Mouse (Mus musculus) 3134 (cell line): ENCODE results near the gene Gm37240.
A peak's percentile ranks its signal among the peaks of the same experiment; 100 is the strongest.

ENCODE experiments used
- DNase-seq: peaks from one replicate; pipeline ENCODE4 v3.0.0-alpha.2; 2011; ENCODE audit warnings: low spot score; ENCODE audit not compliant: insufficient read length; ENCODE audit errors: extremely low read depth

The Gm37240 gene

DNA sequence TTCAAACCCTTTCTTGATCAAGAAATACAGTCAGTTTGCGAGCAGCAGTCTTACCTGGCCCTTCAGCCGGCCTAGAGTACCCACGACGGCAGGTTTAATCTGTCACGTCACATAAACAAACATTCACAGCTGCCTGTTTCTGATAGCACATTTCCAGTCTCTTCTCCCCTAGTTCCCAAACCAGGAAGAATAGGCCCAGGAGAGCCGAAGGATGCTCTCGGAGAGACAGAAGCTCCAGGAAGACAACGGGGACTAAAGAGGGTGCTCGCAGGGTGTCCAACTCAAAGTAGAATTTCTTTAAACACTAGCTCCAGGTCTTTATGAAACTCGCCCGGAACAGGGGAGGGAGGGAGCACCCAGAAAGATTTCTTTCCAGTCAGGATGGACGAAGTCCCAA, 1408.4 kb downstream of the Gm37240 start:
- DNase-seq, result no peak

DNA sequence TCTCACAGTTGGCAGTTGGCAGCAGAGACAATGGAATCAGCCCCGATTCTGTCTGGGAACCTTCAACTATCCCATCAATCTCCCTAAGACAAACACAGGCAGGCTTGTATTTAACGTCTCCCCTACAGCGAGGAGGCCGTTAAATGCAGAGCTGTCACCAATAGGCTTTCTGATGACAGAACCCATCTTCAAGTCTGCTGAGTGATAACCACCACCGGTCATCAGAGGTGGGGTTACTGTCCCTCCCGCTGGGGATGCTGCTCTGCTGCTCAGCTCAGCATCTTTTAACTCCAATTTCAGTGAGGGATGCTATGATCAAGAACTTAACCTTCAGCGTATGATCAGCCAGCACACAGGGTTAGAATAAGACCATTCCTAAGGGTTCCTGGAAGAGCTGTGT, 1409.1 kb downstream of the Gm37240 start:
- no peak for DNase-seq

DNA sequence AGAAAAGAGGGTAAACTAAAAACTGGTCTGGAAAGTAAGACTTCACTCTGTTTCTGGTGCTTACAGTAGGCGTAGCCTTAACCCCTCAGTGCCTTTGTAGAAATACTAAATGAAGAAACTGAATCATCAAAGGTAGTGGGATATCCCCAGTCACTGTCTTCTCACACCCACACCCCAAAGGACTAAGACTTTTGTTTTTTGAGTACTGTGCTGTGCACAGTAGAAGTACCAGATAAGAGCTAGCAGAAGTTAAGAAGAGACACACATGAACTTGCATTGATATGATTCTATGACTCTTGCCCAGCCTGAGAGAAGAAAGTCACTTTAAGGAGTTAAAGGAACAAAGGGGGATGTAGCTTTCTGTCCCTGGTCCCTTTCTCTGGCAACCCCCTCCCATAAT, 1409.8 kb downstream of the Gm37240 start:
- DNase-seq, result no peak

DNA sequence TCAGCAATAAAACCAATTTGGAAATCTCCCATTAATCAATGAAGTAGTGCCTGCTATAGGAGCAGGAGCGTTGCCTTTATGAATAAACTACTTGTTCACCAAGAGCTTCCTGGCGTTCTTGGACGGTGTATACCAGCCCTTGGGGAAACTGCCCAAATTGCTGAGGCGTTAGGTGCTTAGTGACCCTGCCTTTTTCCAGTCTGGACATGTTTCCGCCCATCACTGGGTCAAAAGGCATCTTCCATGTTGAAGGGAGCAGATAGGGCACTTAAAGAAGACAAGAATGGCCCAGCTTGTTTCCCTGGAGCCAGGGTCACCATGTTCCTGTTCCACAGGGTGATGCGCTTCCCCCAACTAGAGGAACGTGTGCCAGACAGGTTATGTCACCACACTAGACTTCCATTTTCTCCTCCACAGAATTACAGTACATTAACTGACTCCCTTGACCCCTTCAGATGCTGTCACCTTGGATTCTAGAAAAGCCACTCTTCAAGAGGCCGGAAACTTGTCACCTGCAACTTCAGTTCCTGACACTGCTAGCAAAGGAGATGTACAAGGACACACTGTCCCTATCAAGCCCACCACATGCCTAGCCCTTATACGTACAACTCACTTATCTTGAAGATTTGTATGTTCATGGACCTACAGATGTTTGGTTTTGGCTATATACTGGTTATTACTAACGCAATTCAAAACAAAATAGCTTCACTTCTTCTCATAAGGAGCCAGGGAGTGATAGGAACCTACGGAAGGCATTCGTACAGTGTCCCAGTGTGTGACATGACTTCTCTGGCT, 1412.1 kb downstream of the Gm37240 start:
- DNase-seq, result no peak

DNA sequence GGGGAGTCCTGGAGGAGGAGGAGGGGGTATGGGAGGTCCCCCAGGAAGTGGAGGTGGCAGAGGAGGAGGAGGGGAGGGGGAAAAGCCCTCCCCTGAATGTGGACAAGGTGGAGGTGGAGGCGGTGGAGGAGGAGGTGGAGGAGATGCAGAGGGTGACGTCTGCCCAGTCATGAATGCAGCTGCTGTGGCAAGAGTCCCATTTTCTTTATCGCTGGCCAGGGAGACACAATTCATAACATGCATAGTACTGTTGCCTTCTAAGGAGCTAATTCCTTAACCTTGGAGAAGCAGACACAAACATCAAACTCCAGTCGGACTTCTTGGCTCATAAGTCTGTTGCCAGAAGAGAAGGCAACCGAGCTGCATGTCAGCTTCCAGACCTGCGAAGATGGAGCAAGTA, 1412.9 kb downstream of the Gm37240 start:
- no peak for DNase-seq

DNA sequence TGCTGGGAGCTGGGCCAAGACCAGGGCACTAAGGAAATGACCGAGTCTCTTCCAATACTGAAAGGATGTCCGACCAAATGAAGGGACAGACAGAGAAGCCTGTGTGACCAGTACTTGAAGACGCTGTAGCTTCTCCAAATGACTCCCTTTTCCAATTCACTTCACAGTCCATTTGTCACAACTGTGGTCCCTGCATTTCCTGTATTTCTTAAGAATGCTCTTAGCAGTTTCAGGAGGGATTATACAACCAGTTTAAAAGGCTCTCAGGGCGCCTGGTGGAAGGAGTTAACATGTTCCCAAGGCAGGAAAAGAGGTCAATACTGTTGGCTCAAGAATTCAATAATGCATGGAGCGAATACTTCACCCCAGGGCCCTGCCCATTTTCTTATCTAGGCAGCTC, 1414.4 kb downstream of the Gm37240 start:
- DNase-seq, result no peak

DNA sequence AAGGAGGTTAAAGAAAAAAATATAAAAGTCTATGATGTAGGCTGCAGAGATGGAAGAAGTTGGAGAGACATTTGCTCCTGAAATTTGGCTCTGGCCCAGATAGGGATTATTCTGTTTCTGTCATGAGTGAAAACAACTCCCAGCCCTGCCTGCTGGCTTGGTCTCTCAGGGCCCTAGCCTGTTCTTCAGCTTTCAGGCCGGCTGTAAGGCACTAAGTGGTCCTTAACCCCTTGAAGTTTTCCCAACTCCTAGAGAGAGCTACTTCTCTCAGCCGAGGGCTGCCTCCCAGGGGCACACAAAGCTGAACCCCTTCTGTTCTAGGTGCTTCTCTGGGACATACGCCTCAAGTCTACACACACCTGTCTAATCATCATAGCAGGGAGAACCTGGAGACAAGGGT, 1414.8 kb downstream of the Gm37240 start:
- DNase-seq, result no peak

DNA sequence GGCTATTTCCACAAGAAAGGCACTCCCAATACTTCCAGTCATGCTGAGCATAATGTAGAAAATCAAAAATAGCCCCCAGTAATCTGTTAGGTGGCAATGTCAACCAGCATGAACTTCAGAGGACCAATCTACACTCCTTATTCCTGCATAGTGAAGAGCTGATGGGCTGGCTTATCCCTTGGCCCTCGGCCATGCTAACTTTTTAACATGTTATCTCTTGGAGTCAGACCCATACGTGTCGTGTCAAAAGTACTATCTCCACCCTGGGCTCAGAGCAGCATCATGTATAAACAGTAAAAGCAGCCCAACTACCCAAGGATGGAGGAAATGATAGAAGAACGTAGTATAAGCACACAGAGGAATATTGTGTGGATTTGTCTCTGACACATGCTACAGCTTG, 1416.2 kb downstream of the Gm37240 start:
- no peak for DNase-seq

DNA sequence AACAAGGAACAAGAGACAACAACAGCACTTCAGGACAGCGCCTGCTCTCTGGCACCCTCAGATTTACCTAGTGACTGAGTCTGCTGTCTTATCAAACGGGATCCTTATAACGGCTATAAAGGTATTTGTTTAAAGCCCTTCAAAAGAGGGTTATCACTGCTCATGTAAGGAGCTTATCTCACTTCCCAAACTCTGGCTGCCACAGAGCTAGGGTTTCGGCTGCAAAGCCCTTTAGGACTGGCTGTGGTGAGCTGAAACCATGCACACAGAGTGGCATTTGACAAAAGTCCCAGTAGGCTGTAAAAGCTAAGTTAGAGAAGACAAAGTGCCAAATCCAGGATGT, 1419.2 kb downstream of the Gm37240 start:
- no peak for DNase-seq

DNA sequence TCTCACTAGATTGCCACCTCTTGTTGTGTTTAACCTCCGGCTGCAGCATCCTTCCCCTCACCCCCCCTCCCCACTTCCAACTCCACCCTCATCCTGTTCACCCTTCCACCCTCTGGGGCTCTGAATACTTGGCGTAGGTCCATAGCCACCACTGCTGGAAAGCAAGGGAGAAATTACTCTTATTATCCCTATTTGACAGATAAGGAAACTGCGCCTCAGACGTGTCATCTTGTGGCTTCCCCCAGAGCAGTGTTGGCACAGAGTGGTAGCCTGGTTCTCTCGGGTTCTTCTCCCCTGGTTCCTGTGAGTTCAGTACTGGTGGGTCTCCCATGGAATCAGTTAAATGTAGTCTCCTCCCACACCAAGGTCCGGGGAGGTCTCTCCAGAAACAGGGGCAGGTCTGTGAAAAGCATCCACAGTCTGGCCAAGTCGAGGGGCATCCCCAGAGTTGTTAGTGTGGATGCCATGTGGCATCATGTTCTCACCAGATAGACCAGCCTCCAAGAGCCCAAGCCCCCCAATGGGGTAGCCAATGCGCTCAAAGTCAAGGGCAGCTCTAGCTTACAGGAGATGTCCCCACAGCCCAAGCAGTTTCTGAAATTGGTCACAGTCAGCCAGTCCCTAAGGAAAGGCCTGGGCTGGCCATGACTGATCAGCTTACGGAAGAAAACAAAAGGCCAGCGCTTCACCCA, 1419.8 kb downstream of the Gm37240 start:
- DNase-seq, result no peak

DNA sequence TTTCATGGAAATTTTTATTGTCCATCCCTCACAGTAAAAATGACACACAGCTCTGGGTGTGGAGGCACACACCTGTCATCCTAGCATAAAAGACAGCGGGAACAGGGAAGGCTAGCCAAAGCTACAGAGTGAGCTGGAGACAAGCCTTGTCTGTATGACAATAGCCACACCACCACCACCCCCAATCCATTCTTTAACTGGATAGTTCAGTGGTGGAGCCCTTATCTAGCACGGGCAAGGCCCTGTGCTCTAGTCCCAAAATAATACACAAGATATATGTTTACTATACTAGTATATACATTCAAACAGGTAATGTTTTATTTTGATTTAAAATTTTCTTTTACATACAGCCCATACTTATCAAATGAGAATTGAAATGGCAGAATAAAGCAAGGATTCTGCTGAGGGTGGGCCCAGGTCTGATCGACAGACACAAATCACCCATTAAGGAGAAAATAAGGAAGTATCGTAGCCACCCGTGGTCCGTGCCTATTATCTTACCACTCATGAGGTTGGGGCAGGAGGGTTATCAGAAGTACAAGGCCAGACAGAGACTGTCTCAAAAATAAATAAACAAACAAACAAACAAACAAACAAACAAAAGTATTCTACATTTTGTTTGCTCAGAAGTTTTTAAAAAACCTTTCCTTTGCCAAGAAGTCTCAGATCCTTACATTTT, 1421.4 kb downstream of the Gm37240 start:
- no peak for DNase-seq

DNA sequence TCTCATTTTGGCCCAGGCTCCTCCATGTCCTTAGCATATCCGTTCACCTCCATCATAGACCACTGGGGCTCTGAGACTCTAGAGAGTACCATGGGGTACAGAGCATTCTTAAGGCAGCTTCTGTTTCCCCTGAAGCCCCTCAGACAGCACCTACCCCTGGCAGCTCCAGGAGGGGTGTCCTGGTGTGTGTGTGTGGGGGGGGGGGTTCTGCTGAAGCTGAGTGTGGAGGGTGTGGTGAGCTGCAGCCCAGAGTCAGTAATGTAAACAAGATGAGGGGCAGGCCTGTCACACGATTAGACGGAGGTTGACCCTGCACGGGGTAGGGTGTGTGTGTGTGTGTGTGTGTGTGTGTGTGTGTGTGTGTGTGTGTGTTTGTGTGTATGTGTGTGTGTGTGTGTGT, 1425.6 kb downstream of the Gm37240 start:
- DNase-seq, result no peak

DNA sequence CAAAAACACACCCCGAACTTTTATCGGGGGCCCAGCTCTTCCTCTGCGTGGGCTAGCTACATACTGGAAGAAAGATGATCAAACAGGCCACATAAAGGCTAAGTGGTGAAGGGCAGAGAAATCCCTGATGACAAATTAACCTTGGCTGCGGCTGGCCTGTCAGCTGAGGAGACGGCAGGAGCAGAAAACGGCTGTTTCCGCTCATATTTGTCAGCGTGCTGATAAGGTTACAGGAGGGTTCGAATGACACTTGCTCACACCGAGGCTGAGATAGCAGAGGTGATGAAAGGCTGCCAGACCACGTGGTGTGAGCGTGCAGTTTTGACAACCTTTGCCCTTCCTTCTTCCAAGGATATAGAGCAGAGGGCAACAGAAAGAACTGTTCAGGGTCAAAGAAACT, 1426.4 kb downstream of the Gm37240 start:
- DNase-seq, result no peak

DNA sequence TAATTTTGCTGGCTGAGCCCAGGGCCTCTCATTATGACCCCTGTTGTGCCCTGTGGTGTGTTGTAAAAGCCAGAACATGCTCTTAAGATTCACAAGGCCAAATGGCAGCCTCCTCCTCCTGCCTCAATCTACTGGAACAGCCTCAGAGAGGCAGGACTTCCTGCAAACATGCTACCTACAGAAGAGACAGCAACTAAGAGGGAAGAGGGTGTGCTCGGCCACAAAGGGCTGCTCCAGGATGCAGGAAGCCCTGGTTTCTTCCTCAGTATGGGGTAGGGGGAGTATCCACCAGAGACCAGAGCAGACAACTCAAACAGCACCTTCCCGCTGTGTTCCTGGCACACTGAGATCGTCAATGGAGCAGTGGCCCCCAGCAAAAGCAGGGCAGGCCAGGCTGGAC, 1426.8 kb downstream of the Gm37240 start:
- no peak for DNase-seq

DNA sequence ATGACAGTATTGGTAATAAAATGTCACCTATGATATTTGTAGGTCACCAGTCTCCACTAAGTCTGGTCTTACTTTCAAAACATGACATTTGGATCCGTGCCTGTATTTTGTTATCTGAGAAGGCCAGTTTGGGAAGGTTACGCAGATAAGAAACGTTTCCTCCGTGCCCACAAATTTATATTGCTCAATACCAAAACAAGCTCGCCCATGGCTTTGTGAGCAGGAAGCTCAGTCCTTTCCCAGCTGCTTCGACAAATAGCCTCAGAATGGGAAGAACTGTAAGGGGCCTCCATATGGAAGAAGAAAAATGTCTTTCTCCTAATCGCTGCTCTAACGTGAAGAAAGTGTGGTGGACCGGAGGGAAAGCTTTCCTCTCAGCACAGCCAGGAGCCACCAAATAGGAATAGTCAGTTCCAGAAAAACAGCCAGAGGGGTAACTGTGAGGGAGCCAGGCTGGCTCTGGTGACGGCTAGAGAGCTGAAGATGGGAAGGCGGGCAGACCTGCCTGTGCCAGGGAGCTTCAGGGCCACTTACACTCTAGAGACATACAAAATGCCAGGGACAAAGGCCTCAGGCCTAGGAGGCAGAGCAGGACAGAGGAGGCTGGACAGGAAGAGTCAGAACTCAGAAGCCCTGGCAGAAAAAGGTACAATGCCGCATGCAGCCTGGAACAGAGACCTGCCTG, 1431.4 kb downstream of the Gm37240 start:
- no peak for DNase-seq

DNA sequence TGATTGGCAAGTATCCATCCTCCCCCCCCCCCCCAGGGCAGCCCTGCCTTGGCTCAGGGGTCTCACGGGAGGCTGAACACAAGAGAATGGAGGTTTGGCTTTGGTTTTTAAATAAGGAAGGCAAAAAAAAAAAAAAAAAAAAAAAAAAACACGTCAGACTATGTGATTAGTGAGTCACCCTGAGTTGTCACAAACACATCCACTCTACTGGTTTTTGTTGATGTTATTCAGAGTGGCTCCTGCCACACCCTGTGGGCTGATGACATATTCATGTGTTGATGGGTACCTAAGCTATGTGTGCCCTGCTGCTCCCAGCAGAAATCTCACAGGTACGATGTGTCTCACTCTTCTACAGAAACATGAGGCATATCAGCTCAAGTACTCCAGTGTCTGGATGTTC, 1436.7 kb downstream of the Gm37240 start:
- DNase-seq, result peak; percentile 49

DNA sequence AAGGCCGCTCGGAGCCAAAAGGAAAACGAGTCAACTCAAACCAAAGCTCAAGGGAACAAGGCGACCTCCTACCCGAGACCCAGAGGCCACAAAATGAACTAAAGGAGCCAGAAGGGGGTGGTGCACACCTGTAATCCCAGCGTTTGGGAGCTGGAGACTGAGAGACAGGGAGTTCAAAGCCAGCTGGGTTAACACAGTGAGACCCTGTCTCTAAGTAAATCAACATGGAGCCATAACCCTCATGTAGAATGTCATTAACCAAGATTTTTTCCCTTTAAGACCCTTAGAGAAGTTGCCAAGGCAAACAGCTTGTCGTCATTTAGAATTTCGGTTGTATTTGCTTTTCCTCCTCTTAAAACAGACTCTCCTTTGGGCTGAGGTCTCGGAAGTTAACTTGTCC, 1438.3 kb downstream of the Gm37240 start:
- DNase-seq, result no peak

DNA sequence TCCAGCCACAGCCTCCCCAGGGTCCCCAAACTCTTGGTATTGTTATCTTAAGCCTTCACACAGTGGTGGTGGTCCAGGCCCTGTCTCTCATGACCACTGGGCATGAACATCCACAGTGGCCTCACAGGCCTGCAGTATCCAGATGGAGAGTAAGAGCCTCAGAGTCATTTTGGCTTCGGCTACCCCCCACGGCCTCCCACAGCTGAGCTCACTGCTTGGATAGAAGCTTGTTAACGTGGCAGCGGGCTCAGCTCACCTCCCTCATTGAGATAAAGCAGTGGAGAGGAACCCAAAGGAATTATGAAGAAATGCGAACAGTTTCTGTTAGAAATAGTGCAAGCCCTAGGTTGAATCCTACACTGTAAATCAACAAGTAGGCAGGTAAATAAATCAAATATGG, 1439.5 kb downstream of the Gm37240 start:
- DNase-seq, result no peak
